Mouse (Mus musculus) embryonic fibroblast, embryonic 13.5 days (primary cell): ENCODE measurements around the gene Vwa5b2. TPM values are rescaled to one million over a fixed set of nuclear protein-coding genes. Genes with fewer than 3 reads are reported as not detected.

Experiments
- H3K27ac ChIP-seq: 2 replicates; pipeline ENCODE4 v1.5.1; 2012; ENCODE audit warnings: low read length, control low read depth, inconsistent platforms; ENCODE audit not compliant: insufficient read depth
- H3K4me1 ChIP-seq: 2 replicates; pipeline ENCODE4 v1.6.1; 2011; ENCODE audit warnings: low read length; ENCODE audit not compliant: control insufficient read depth, insufficient read depth
- H3K4me3 ChIP-seq: 2 replicates; pipeline ENCODE4 v1.5.1; 2011; ENCODE audit warnings: mild to moderate bottlenecking, control low read depth, low read length; ENCODE audit not compliant: insufficient read depth
- CTCF ChIP-seq: IDR thresholded peaks from 2 replicates; pipeline ENCODE4 v1.5.1; 2011; ENCODE audit warnings: mild to moderate bottlenecking, control low read depth, low read length, moderate library complexity, borderline replicate concordance; ENCODE audit not compliant: insufficient read depth
- POLR2A ChIP-seq: IDR thresholded peaks from 2 replicates; pipeline ENCODE4 v1.6.1; 2011; ENCODE audit warnings: low read depth, mild to moderate bottlenecking, control low read depth, low read length, moderate library complexity
- polyA plus RNA-seq: library from polyadenylated mRNA; stranded (reverse); fragments of >200 nt; gene quantifications from 2 replicates; pipeline ENCODE4 v1.2.4, GENCODE M21; 2011; ENCODE audit warnings: low read depth; ENCODE audit not compliant: missing spikeins, insufficient read length

Gene Vwa5b2
- not detected in 2 replicates for polyA plus RNA-seq

- Histone ChIP-seq H3K4me3 (peak within 1 kb of the TSS; percentile 32), H3K4me1 (peaks cover 4% of the 10 kb centered on the region; the same call in 1 of the 2 replicates), H3K27ac (no peak within 1 kb of the TSS)
- no peak for TF ChIP-seq CTCF
- no peak for TF ChIP-seq POLR2A
Observed at GRCm38 (mm10) chr16:20589366-20589938, at the start of gene Vwa5b2. Vwa5b2 (plus strand) TSS chr16:20589471.

DNA sequence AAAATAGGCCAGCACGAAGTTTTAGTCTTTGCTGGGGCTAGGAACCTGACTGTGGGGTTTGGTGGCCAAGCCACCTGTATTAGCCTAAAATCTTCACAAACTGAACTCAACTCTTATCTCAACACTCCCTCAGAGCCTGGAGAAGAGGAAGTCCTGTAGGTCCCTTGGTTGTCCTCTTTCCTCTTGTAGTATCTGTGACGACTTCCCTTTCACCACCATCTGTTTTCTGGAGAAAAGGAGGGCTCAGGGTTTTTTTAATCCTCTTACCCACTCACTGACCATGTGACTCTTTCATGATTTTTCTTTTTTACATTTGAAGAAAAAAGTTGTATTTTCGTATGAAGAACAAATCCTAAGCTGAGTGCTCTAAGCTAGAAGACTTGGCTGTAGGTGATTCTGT is 49.6 kb upstream of the Vwa5b2 start:
- Histone ChIP-seq H3K27ac (no peak overlapping the region), H3K4me1 (peaks cover 4% of the 10 kb centered on the region; the same call in 1 of the 2 replicates), H3K4me3 (no peak overlapping the region)
- TF ChIP-seq POLR2A: no peak
- no peak for TF ChIP-seq CTCF

GRCm38 (mm10) chr16:20540438-20540837 is 48.8 kb upstream of the Vwa5b2 start:
- peaks cover 4% of the 10 kb centered on the region; the same call in 1 of the 2 replicates for H3K4me1 ChIP-seq
- no peak overlapping the region for H3K27ac ChIP-seq
- no peak overlapping the region for H3K4me3 ChIP-seq
- TF ChIP-seq CTCF (no peak), POLR2A (no peak)

GRCm38 (mm10) chr16:20545696-20546095 is 43.6 kb upstream of the Vwa5b2 start:
- H3K27ac ChIP-seq: no peak overlapping the region
- no peak for TF ChIP-seq CTCF
- TF ChIP-seq POLR2A: no peak
- no peak overlapping the region for H3K4me3 ChIP-seq
- no peaks in the 10 kb centered on the region for H3K4me1 ChIP-seq

GRCm38 (mm10) chr16:20547423-20547822 is 41.8 kb upstream of the Vwa5b2 start:
- TF ChIP-seq CTCF (no peak), POLR2A (no peak)
- Histone ChIP-seq H3K4me3 (peak overlapping the region; percentile 68; the same call in 1 of the 2 replicates), H3K4me1 (no peaks in the 10 kb centered on the region), H3K27ac (peak overlapping the region; percentile 63)

DNA sequence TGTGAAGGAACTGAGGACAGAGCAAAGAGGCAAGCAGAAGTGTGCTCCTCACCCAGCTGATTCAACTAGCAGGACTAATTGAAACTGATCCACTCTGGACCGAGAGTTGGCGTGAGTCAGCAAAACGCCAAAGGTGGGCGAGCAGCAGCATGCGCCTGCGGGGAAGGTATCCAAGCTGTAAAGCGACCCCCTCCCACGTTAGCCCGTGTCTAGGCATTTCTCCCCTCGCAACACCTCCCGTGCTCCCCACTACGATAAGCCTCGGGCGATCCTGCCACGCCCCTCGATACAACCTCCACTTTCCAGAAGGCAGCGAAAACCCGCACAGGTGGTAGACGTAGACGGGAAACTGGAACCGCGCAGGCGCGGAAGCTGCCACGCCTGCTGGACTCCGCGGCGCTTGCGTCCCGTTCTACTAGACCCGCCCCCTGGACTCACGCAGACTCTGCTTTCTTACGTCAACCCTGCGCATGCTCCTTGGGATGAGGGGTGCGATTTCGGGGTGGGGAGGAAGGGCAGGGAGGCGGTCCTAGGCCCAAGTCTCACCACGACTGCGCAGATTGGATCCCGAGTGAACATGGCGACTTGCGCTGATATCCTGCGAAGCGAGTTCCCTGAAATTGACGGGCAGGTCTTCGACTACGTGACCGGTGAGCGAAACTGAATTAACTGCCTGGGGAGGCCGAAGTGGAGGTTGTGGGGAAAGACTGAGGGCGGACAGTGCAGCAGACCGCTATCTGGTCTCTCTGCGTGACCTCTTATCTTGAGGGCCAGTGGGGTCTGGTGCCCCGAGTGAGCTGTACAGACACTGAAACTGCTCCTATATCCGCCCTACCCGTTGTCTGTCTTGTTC is 40.9 kb upstream of the Vwa5b2 start, which contains the start of gene Abcf3:
TSS of gene Abcf3 (plus strand) at position 482 of the 853 bp plus-strand sequence.
- peak within 1 kb of the TSS; percentile 80 for H3K4me3 ChIP-seq
- H3K4me1 ChIP-seq: no peaks in the 10 kb centered on the region
- H3K27ac ChIP-seq: peak within 1 kb of the TSS; percentile 63
- TF ChIP-seq CTCF: no peak
- peak; percentile 91 for TF ChIP-seq POLR2A

DNA sequence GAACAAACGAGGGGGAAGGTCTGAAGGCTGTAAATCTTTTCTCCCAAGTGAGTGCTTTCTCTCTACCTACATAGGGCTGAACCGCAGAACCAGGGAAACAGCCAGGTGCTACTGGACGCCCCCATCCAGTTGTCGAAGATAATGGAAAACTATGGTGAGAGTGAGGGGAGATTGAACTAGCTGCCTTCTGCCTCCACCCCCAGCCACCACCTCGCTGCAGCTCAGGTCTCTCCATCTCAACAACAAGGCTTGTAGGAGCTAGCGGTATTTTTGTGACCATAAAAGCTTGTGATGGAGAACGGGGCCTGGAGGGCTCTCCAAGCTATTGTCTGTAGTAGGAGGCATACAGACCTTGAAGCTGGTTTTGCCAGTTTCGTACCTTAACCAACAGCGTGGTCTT is 40.1 kb upstream of the Vwa5b2 start:
- TF ChIP-seq CTCF (no peak), POLR2A (no peak)
- Histone ChIP-seq H3K4me3 (peak overlapping the region; percentile 80), H3K4me1 (no peaks in the 10 kb centered on the region), H3K27ac (no peak overlapping the region)

DNA sequence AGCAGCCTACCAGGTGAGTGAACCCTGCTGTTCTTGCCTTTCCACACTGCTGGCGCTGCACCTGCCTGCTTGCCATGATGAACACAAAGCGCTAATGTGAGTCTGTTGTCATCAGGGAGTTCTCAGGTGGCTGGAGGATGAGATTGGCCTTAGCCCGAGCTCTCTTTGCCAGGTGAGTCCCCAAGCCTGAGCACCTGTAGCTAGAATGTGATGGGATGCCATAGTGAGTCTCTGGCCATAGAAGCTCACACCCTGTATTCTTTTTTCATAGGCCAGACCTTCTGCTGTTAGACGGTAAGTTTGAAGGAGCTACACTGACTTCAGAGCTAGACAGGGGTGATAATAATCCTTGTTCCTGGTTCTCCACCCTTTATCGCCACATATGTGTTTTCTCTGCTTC is 37.6 kb upstream of the Vwa5b2 start:
- Histone ChIP-seq H3K4me1 (no peaks in the 10 kb centered on the region), H3K4me3 (no peak overlapping the region)
- TF ChIP-seq POLR2A: no peak
- no peak for TF ChIP-seq CTCF

GRCm38 (mm10) chr16:20552594-20552993 is 36.7 kb upstream of the Vwa5b2 start:
- Histone ChIP-seq H3K4me3 (no peak overlapping the region), H3K4me1 (no peaks in the 10 kb centered on the region), H3K27ac (no peak overlapping the region)
- TF ChIP-seq CTCF (no peak), POLR2A (no peak)

More for the DNA sequence above, 37.6 kb upstream of the Vwa5b2 start:
- no peak overlapping the region for H3K27ac ChIP-seq

DNA sequence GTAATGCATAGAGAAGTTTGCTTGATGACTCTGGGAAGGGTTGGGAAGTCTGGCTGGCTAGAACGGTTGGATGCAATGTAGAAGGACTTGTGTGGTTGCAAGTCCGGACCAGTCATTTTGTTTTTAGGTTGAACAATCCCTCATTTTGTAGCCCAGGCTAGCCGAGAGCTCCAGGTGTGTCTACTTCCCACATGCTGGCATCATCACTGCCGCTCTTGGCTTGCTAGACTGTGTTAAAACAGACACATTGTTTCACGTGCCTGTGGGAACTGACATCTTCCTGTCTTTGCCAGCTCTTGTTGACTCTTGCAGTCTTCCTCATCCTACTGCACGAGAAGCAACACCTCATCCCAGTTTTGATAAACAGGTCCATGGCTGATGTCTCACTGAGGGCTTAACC is 34.3 kb upstream of the Vwa5b2 start:
- TF ChIP-seq CTCF: no peak
- TF ChIP-seq POLR2A: no peak
- no peak overlapping the region for H3K4me3 ChIP-seq
- H3K27ac ChIP-seq: no peak overlapping the region
- no peaks in the 10 kb centered on the region for H3K4me1 ChIP-seq
